Mouse (Mus musculus) embryonic facial prominence, embryonic 14.5 days (tissue): ENCODE results near the gene Tnp1. TPM values are rescaled to one million over a fixed set of nuclear protein-coding genes. Genes with fewer than 3 reads are reported as not detected.

Source experiments
- ATAC-seq: fragments of 200-750 bp; cut with Nextera tagmentation; 2 replicates; pipeline ENCODE4 v1.8.0; 2017; ENCODE audit warnings: low read depth, moderate number of reproducible peaks, moderate TSS enrichment
- DNase-seq: peaks from one replicate; pipeline ENCODE4 v3.0.0-alpha.2; 2015; ENCODE audit warnings: low spot score
- H3K27ac ChIP-seq: fragments of 300-500 bp; sonication (generic); replicated peaks from 2 replicates; pipeline ENCODE4 v1.5.1; 2014; ENCODE audit warnings: low read depth, mild to moderate bottlenecking, low read length, moderate library complexity
- H3K27me3 ChIP-seq: fragments of 300-500 bp; sonication (generic); replicated peaks from 2 replicates; pipeline ENCODE4 v1.6.1; 2014; ENCODE audit warnings: low read length; ENCODE audit not compliant: control insufficient read depth, insufficient read depth
- H3K36me3 ChIP-seq: fragments of 300-500 bp; sonication (generic); 2 replicates; pipeline ENCODE4 v1.6.1; 2014; ENCODE audit warnings: low read length, mixed read lengths; ENCODE audit not compliant: control insufficient read depth, insufficient read depth
- H3K4me1 ChIP-seq: fragments of 300-500 bp; sonication (generic); 2 replicates; pipeline ENCODE4 v1.6.1; 2014; ENCODE audit warnings: antibody characterized with exemption, low read length; ENCODE audit not compliant: control insufficient read depth, insufficient read depth
- H3K4me2 ChIP-seq: fragments of 300-500 bp; sonication (generic); 2 replicates; pipeline ENCODE4 v1.6.1; 2014; ENCODE audit warnings: low read depth, mild to moderate bottlenecking, low read length, moderate library complexity, mixed read lengths
- H3K4me3 ChIP-seq: fragments of 300-500 bp; sonication (generic); 2 replicates; pipeline ENCODE4 v1.5.1; 2014; ENCODE audit warnings: low read depth, mild to moderate bottlenecking, low read length
- H3K9ac ChIP-seq: fragments of 300-500 bp; sonication (generic); 2 replicates; pipeline ENCODE4 v1.6.1; 2014; ENCODE audit warnings: low read depth, mild to moderate bottlenecking, low read length, moderate library complexity, mixed read lengths
- H3K9me3 ChIP-seq: fragments of 300-500 bp; sonication (generic); 2 replicates; pipeline ENCODE4 v1.6.1; 2016; ENCODE audit warnings: low read length; ENCODE audit not compliant: control insufficient read depth
- WGBS: fragments of 180-500 bp; shearing (Covaris S2); extraction: QIAGEN DNeasy Blood & Tissue Kit; methylation state at CpG from one replicate; pipeline ENCODE4 v1.1.7; 2014; 5-methylcytosine and 5-hydroxymethylcytosine counted together
- polyA plus RNA-seq: library from polyadenylated mRNA; unstranded; fragments of >200 nt; fragmentation: Nextera tagmentation; extraction: Ambion mirVana; gene quantifications from 2 replicates; pipeline ENCODE4 v1.2.1, GENCODE M21; 2014

The Tnp1 gene
- not detected in 2 replicates for polyA plus RNA-seq

GRCm38 (mm10) chr1:73015731-73016130 is at the start of gene Tnp1:
Gene Tnp1 (minus strand): TSS chr1:73015909.
- H3K27ac ChIP-seq, result no peak within 1 kb of the TSS
- H3K36me3 ChIP-seq, result no peaks in the 10 kb centered on the region
- H3K9me3 ChIP-seq, result no peaks in the 10 kb centered on the region
- DNase-seq (no peak), ATAC-seq (no peak)
- H3K4me2 ChIP-seq, result no peak within 1 kb of the TSS
- H3K27me3 ChIP-seq, result no peaks in the 10 kb centered on the region
- no peak within 1 kb of the TSS for H3K9ac ChIP-seq
- H3K4me3 ChIP-seq, result no peak within 1 kb of the TSS
- 92% methylated on average over 12 of the region's 12 CpGs for WGBS
- H3K4me1 ChIP-seq, result 0 out of 2 replicates have a peak, but pooled peaks cover 4% of the 10 kb centered on the region

DNA sequence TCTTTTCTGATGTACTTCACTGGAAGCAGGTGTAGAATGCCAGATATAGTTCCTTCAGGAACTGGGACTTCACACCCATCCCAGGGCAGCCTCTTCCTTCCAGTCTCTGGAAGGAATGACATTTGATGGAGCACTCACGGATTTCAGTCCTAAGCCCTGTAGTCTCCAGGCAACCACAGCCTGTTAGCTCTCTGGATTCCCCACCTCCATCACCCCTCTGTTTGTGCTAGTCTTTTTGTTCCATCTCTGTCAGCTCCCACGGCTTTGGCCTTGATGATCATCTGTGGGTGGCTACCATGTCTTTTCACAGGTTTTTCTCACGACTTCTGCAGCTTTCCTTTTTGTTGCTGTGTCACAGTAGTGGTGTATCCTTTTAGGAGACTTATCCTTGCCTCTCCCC is 48.6 kb upstream of the Tnp1 start:
- no peak overlapping the region for H3K4me3 ChIP-seq
- no peaks in the 10 kb centered on the region for H3K36me3 ChIP-seq
- H3K4me1 ChIP-seq, result no peaks in the 10 kb centered on the region
- H3K27me3 ChIP-seq, result no peaks in the 10 kb centered on the region
- no peaks in the 10 kb centered on the region for H3K9me3 ChIP-seq
- ATAC-seq (no peak), DNase-seq (no peak)
- H3K27ac ChIP-seq, result no peak overlapping the region
- no peak overlapping the region for H3K4me2 ChIP-seq
- H3K9ac ChIP-seq, result no peak overlapping the region
- 60% methylated on average over 3 of the region's 3 CpGs for WGBS

DNA sequence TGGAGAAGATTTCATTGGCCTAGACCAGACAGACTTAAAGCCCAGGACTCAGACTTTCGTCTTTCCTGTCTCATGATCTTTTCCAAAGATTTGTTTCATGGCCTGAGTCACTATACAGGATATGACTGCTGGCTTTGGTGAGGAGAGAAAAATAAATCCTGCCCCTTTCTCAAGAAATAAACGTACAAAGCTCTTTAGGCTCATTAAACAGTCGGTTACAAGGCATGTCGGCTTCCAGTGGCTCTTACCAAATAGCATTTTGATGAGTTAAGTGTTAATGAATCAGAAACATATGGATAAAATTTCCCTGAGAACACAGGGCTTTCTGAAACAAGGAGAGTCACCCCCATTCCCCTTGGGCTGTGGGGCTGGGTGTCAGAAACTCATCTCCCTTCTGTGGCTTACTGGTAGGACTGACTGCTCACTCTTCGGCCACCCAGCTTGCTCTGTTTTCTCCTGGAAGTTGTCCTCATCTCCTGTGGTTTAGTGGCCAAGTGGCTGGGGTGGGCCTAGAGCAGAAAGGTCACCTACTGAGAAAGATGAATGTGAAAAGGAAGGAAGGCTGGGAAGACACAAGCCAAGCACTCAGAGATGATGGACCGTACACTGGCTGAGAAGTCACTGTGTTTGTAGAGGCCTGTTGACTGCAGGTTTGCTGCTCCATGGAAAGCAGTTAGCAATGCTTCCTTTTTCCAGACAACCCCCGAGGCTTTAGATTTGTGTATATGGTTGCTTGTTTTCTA is 46.0 kb upstream of the Tnp1 start:
- no peak overlapping the region for H3K9ac ChIP-seq
- WGBS, result 56% methylated on average over 7 of the region's 7 CpGs
- no peak overlapping the region for H3K4me3 ChIP-seq
- ATAC-seq, result no peak
- no peaks in the 10 kb centered on the region for H3K4me1 ChIP-seq
- DNase-seq, result no peak
- H3K27ac ChIP-seq, result no peak overlapping the region
- no peaks in the 10 kb centered on the region for H3K36me3 ChIP-seq
- H3K27me3 ChIP-seq, result no peaks in the 10 kb centered on the region
- H3K4me2 ChIP-seq, result no peak overlapping the region
- no peaks in the 10 kb centered on the region for H3K9me3 ChIP-seq

- H3K4me3 ChIP-seq, result no peak overlapping the region
- no peaks in the 10 kb centered on the region for H3K9me3 ChIP-seq
- 29% methylated on average over 3 of the region's 3 CpGs for WGBS
- no peaks in the 10 kb centered on the region for H3K36me3 ChIP-seq
- no peak overlapping the region for H3K27ac ChIP-seq
- H3K9ac ChIP-seq, result no peak overlapping the region
- H3K4me2 ChIP-seq, result no peak overlapping the region
- no peak for ATAC-seq
- DNase-seq, result no peak
- H3K27me3 ChIP-seq, result no peaks in the 10 kb centered on the region
- H3K4me1 ChIP-seq, result no peaks in the 10 kb centered on the region
Measured at GRCm38 (mm10) chr1:73060271-73060670, 44.6 kb upstream of the Tnp1 start.

DNA sequence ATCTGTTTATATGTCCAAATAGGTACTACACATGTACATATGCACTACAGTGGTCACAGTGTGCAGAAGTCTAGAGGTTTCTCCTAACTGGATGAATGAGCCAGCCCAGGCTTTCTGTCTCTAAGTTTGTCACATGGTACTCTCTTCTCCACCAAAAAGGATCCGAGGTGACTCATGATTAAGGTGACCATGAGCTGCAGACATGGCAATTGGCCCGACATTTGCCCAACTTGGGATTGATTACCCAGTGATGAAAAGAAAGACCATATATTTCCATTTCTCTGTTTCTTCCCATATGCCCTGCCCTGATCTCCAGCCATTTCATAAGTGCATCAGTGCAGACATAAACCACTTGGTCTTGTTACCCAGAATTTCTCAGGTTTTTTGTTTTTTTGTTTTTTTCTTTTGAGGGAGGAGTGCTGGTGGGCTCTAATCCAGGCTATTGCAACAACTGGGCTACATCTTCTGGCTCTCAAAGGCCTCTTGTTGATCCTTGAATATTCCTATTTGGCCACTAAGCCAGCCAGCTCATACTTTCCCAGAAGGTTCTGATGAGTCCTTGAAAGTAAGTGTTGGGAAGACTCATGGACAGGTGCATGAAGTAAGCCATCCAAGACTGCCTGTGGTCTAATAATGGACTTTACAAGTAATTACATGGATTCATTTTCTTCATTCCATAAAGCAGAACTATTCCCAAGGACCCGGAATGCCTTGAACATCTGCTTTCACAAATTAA is 40.7 kb upstream of the Tnp1 start:
- H3K27me3 ChIP-seq, result no peaks in the 10 kb centered on the region
- DNase-seq, result no peak
- H3K4me3 ChIP-seq, result no peak overlapping the region
- H3K4me1 ChIP-seq, result no peaks in the 10 kb centered on the region
- 85% methylated on average over 3 of the region's 3 CpGs for WGBS
- H3K27ac ChIP-seq, result no peak overlapping the region
- no peaks in the 10 kb centered on the region for H3K36me3 ChIP-seq
- H3K9ac ChIP-seq, result no peak overlapping the region
- ATAC-seq, result no peak
- no peak overlapping the region for H3K4me2 ChIP-seq
- no peaks in the 10 kb centered on the region for H3K9me3 ChIP-seq

DNA sequence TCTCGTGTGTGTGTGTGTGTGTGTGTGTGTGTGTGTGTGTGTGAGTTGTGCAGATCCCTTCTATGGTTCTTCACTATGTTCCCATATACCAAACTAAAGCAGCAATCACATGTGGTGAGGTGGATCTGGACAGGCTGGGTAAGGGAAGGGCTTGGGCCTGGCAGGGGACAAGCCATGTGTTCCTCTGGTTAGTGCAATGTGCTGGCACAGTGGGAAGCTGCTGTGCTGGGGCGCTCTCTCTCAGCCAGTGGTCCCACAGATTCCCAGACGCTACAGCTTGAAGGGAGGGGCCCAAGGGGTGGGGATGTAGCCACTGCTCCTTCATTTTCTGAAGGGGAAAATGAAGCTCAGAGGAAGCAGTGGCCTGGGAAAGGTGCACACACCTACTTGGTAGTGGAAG is 40.1 kb upstream of the Tnp1 start:
- Histone ChIP-seq H3K27me3 (no peaks in the 10 kb centered on the region), H3K4me2 (no peak overlapping the region), H3K9me3 (no peaks in the 10 kb centered on the region), H3K9ac (no peak overlapping the region), H3K27ac (no peak overlapping the region), H3K4me3 (no peak overlapping the region), H3K4me1 (no peaks in the 10 kb centered on the region), H3K36me3 (no peaks in the 10 kb centered on the region)
- no peak for DNase-seq
- ATAC-seq, result no peak
- WGBS, result 55% methylated on average over 2 of the region's 3 CpGs

DNA sequence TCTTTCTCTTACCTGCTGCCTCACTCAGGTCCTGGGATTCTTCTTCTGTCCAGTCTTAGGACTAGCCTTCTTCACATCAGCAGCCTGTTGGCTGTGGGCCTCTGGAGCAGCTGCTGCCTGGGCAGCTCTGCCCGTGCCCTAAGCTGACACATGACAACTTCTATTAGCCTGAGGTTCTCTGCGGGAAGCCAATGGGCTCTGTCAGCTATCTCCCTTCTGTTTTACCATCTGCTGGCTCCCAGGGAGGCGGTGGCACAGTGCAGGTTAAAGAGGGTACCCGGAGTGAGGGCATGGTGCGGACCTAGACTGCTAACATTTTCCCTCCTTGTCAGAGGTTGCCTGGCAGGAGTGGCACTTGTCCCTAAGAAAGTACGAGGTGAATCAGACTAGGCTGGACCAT is 39.5 kb upstream of the Tnp1 start:
- DNase-seq (no peak), ATAC-seq (peak; percentile 33; the same call in 1 of the 2 replicates)

GRCm38 (mm10) chr1:73053545-73054326 is 38.0 kb upstream of the Tnp1 start:
- H3K27ac ChIP-seq, result no peak overlapping the region
- H3K4me1 ChIP-seq, result no peaks in the 10 kb centered on the region
- H3K4me3 ChIP-seq, result no peak overlapping the region
- H3K27me3 ChIP-seq, result no peaks in the 10 kb centered on the region
- no peak for DNase-seq
- H3K9me3 ChIP-seq, result no peaks in the 10 kb centered on the region
- WGBS, result 49% methylated on average over 9 of the region's 9 CpGs
- no peaks in the 10 kb centered on the region for H3K36me3 ChIP-seq
- no peak for ATAC-seq
- no peak overlapping the region for H3K9ac ChIP-seq
- no peak overlapping the region for H3K4me2 ChIP-seq

More for the DNA sequence above, 39.5 kb upstream of the Tnp1 start:
- WGBS, result 66% methylated on average over 6 of the region's 6 CpGs
- Histone ChIP-seq H3K36me3 (no peaks in the 10 kb centered on the region), H3K4me1 (no peaks in the 10 kb centered on the region), H3K27ac (no peak overlapping the region), H3K4me3 (no peak overlapping the region), H3K9ac (no peak overlapping the region), H3K27me3 (no peaks in the 10 kb centered on the region), H3K9me3 (no peaks in the 10 kb centered on the region), H3K4me2 (no peak overlapping the region)
